Mouse (Mus musculus): ENCODE results near the gene Exo5. TPM values are rescaled to one million over a fixed set of nuclear protein-coding genes. Genes with fewer than 3 reads are reported as not detected.

The Exo5 gene
- polyA plus RNA-seq (2015; fragmentation: Nextera tagmentation; extraction: Ambion mirVana) = 9.5 and 9.6 TPM in 2 replicates

DNA sequence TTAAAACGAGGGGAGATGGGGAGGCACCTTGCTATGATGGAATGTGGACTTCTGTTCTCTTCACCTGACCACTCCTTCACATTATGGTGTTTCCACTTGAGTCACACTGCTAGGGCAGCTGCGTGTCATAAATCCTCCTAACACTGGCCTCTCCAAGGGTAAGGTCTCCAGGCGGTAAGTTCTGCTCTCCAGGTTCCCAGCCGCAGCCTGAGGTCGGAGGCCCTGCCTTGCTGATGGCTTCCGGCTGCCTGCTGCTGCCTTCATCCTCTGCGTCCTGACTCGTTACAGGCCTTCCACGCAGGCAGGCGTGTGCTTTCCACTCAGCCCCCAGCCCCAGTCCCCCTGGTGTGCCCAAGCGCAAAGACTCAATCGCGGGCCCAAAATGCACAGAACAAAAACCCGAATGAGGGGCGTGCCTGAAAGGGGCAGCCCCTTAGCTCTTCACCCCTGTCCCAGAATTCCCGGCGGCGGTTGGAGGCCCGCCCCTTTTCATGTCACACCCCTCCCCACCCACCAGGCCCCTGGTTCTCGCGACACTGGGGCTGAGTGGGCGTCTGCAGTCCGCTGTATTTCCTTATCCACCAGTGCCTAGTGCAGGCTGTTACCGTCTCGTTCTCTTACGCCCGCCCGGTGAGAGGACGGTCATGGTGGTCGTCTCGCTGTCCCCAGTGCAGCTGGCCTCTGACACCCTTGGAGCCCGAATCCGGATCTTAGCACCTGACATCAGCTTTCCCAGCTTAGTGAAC is at the start of gene Exo5:
Gene Exo5 (minus strand): TSS at position 464 of the 746 bp plus-strand sequence.

DNA sequence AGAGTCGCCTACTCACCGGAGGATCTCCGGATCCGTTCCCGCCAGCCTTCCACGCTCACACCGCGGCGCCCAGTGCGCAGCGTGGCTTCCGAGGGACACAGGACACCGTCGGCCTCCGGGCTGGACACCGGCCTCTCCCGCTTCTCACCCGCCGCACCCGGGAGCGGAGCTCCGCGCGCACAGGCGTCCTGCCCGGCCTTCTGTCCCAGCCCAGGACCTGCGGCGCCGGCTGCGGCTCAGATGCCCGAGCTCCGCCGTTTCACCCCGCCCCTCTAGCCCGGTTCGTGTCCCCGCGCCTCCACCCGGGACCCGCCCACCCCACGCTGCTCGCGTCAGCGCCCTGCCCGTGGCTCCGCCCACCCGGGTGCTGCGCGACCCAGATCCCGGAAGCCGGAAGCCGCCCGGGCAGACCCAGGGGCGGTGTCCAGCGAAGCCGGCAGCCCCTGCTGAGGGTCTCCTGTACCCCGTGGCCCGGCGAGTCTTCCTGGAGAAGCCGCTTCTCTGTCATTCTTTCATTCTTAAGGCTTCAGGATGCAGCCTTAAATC is 26.7 kb upstream of the Exo5 start, which contains the start of gene Zfp69:
Gene Zfp69 (minus strand): TSS at position 272 of the 546 bp plus-strand sequence.

Small RNA genes lying within 50 kb of the gene (microRNA-seq; reads per million reads assigned to microRNA genes)
- not detected for gene Mir7015

Other genes starting within 250 kb of the Exo5 start
- gene Kcnq4, start 176.4 kb downstream of the Exo5 start, polyA plus RNA-seq (2015; fragmentation: Nextera tagmentation; extraction: Ambion mirVana) = 8.4 and 9.6 TPM in 2 replicates
- 48.5 and 52.2 TPM in 2 replicates for gene Nfyc, start 93.4 kb downstream of the Exo5 start, polyA plus RNA-seq (2015; fragmentation: Nextera tagmentation; extraction: Ambion mirVana)
- gene Rims3, start 70.2 kb downstream of the Exo5 start, polyA plus RNA-seq (2015; fragmentation: Nextera tagmentation; extraction: Ambion mirVana) = 0.68 and 0.82 TPM in 2 replicates
- gene Zfp69, start 26.7 kb upstream of the Exo5 start, polyA plus RNA-seq (2015; fragmentation: Nextera tagmentation; extraction: Ambion mirVana) = 2.0 and 2.6 TPM in 2 replicates
- 8.2 and 8.7 TPM in 2 replicates for gene Smap2, start 92.2 kb upstream of the Exo5 start, polyA plus RNA-seq (2015; fragmentation: Nextera tagmentation; extraction: Ambion mirVana)
- gene Col9a2, start 114.4 kb upstream of the Exo5 start, polyA plus RNA-seq (2015; fragmentation: Nextera tagmentation; extraction: Ambion mirVana) = 3.5 and 4.6 TPM in 2 replicates
- gene Zmpste24, start 173.2 kb upstream of the Exo5 start, polyA plus RNA-seq (2015; fragmentation: Nextera tagmentation; extraction: Ambion mirVana) = 22.3 and 27.3 TPM in 2 replicates
- not detected in 2 replicates for gene Tmco2, start 184.2 kb upstream of the Exo5 start, polyA plus RNA-seq (2015; fragmentation: Nextera tagmentation; extraction: Ambion mirVana)

Measured in urinary bladder, postnatal 0 days (tissue).